Mouse (Mus musculus) testis, postnatal 10 days (tissue): Measurements from ENCODE around the gene Tns1.
A peak's percentile ranks its signal among the peaks of the same experiment; 100 is the strongest.

Source experiments
- DNase-seq: peaks from one replicate; pipeline ENCODE4 v3.0.0; 2021; ENCODE audit warnings: low spot score

The Tns1 gene

GRCm38 (mm10) chr1:74012706-74013105 lies 111.5 kb downstream of the Tns1 start:
- no peak for DNase-seq

- DNase-seq = no peak
Measured at GRCm38 (mm10) chr1:74009495-74009894, 114.8 kb downstream of the Tns1 start.

GRCm38 (mm10) chr1:74008966-74009365 lies 115.3 kb downstream of the Tns1 start:
- peak; percentile 59 for DNase-seq

GRCm38 (mm10) chr1:74008498-74008897 lies 115.8 kb downstream of the Tns1 start:
- DNase-seq = no peak

GRCm38 (mm10) chr1:74007398-74008050 lies 116.7 kb downstream of the Tns1 start:
- no peak for DNase-seq

- DNase-seq = no peak
Measured at GRCm38 (mm10) chr1:74005020-74005419, 119.2 kb downstream of the Tns1 start.

GRCm38 (mm10) chr1:74003723-74004122 lies 120.5 kb downstream of the Tns1 start:
- no peak for DNase-seq

- no peak for DNase-seq
Measured at GRCm38 (mm10) chr1:74001449-74001820, 122.8 kb downstream of the Tns1 start.

GRCm38 (mm10) chr1:74000810-74001448 lies 123.3 kb downstream of the Tns1 start:
- no peak for DNase-seq

- DNase-seq = peak; percentile 41
Measured at GRCm38 (mm10) chr1:74000191-74000651, 124.0 kb downstream of the Tns1 start.

GRCm38 (mm10) chr1:73999533-73999932 lies 124.7 kb downstream of the Tns1 start:
- DNase-seq = no peak

GRCm38 (mm10) chr1:73998925-73999375 lies 125.3 kb downstream of the Tns1 start:
- no peak for DNase-seq

- peak; percentile 50 for DNase-seq
Measured at GRCm38 (mm10) chr1:73998131-73998865, 126.0 kb downstream of the Tns1 start.

- no peak for DNase-seq
Measured at GRCm38 (mm10) chr1:73997341-73997740, 126.9 kb downstream of the Tns1 start.

GRCm38 (mm10) chr1:73996650-73997049 lies 127.6 kb downstream of the Tns1 start:
- DNase-seq = no peak

GRCm38 (mm10) chr1:73996209-73996608 lies 128.0 kb downstream of the Tns1 start:
- DNase-seq = peak; percentile 82

- DNase-seq = peak; percentile 53
Measured at GRCm38 (mm10) chr1:73995063-73995810, 129.0 kb downstream of the Tns1 start.

GRCm38 (mm10) chr1:73993901-73994426 lies 130.3 kb downstream of the Tns1 start:
- DNase-seq = peak; percentile 73

GRCm38 (mm10) chr1:73993279-73993678 lies 131.0 kb downstream of the Tns1 start:
- no peak for DNase-seq

- no peak for DNase-seq
Measured at GRCm38 (mm10) chr1:73992201-73992938, 131.9 kb downstream of the Tns1 start.

- no peak for DNase-seq
Measured at GRCm38 (mm10) chr1:73991226-73991625, 133.0 kb downstream of the Tns1 start.
